Mouse (Mus musculus) lung, postnatal 0 days (tissue): ENCODE results near the gene Cep128.

Source experiments
- CTCF ChIP-seq: IDR thresholded peaks from 2 replicates; pipeline ENCODE4 v1.5.1; 2016; ENCODE audit warnings: antibody characterized with exemption, mild to moderate bottlenecking
- EP300 ChIP-seq: IDR thresholded peaks from 2 replicates; pipeline ENCODE4 v1.6.1; 2016; ENCODE audit warnings: antibody characterized with exemption, mild to moderate bottlenecking, control low read depth

DNA sequence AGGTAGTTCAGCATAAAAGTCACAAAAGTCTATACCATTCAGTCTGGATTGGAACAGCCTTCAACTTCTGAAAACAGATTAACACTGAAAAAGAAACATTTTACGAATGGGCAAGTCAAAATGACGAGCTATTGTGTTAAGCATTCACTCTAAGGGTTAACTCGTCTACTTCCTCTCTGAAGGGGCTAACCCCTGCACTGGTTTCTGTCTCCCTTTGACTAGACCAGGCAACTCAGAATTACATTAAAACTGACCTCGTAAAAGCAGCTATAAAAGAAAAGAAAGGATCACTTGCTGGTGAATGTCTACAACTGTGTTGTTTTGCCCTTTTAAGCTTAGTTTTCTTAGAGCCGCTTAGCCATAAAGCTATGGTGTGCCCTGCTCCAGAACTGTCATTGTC, 79.2 kb downstream of the Cep128 start:
- TF ChIP-seq EP300 (no peak), CTCF (no peak)
